Mouse (Mus musculus) lung, embryonic 15.5 days (tissue): ENCODE results near the gene Mrps6. TPM values are rescaled to one million over a fixed set of nuclear protein-coding genes. Genes with fewer than 3 reads are reported as not detected.

Experiments
- ATAC-seq: fragments of 200-750 bp; cut with Nextera tagmentation; 2 replicates; pipeline ENCODE4 v1.8.0; 2017; ENCODE audit warnings: moderate number of reproducible peaks, borderline replicate concordance; ENCODE audit not compliant: low FRiP score, low TSS enrichment; ENCODE audit errors: extremely low read depth
- H3K27ac ChIP-seq: fragments of 300-500 bp; sonication (generic); 2 replicates; pipeline ENCODE4 v1.5.1; 2015; ENCODE audit warnings: moderate library complexity, mild to moderate bottlenecking, inconsistent platforms
- H3K27me3 ChIP-seq: fragments of 300-500 bp; sonication (generic); 2 replicates; pipeline ENCODE4 v1.6.1; 2015; ENCODE audit warnings: inconsistent platforms
- H3K36me3 ChIP-seq: fragments of 300-500 bp; sonication (generic); 2 replicates; pipeline ENCODE4 v1.6.1; 2015; ENCODE audit warnings: inconsistent platforms
- H3K4me1 ChIP-seq: fragments of 300-500 bp; sonication (generic); 2 replicates; pipeline ENCODE4 v1.6.1; 2015; ENCODE audit warnings: inconsistent platforms
- H3K4me2 ChIP-seq: fragments of 300-500 bp; sonication (generic); 2 replicates; pipeline ENCODE4 v1.6.1; 2015; ENCODE audit warnings: inconsistent platforms, mild to moderate bottlenecking, moderate library complexity
- H3K4me3 ChIP-seq: fragments of 300-500 bp; sonication (generic); 2 replicates; pipeline ENCODE4 v1.5.1; 2015; ENCODE audit warnings: mild to moderate bottlenecking, inconsistent platforms
- H3K9ac ChIP-seq: fragments of 300-500 bp; sonication (generic); 2 replicates; pipeline ENCODE4 v1.6.1; 2015; ENCODE audit warnings: inconsistent platforms
- H3K9me3 ChIP-seq: fragments of 300-500 bp; sonication (generic); 2 replicates; pipeline ENCODE4 v1.6.1; 2016; ENCODE audit warnings: inconsistent platforms
- WGBS: fragments of 180-500 bp; shearing (Covaris S2); methylation state at CpG from one replicate; pipeline ENCODE4 v1.1.7; 2015; 5-methylcytosine and 5-hydroxymethylcytosine counted together
- polyA plus RNA-seq: library from polyadenylated mRNA; unstranded; fragments of >200 nt; fragmentation: Nextera tagmentation; extraction: Ambion mirVana; gene quantifications from 2 replicates; pipeline ENCODE4 v1.2.1, GENCODE M21; 2015

Mrps6 gene
- polyA plus RNA-seq, 1 experiment from 2014 or later, result 69.2 TPM

DNA sequence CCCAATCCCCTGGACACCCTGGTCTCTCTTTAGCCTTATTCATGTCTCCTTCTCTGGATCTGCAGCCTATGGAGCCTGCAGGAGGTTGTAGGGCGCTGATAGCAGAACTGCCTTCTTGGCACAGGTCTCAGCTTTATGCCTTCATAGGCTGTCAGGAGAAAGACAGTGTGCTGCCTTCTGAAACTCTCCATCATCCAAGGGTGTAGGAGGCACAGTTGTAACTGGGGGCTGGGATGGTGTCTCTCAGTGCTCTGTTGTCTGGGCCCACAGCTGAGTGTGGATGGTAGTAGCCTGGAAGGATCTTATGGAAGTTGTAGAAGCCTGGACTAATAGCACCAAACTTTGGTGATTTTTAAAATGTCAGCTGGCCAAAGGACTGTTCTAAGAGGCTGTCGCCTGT is 46.9 kb downstream of the Mrps6 start:
- WGBS, result 90% methylated on average over 2 of the region's 2 CpGs
- Histone ChIP-seq H3K4me3 (no peak overlapping the region), H3K4me1 (peaks cover 3% of the 10 kb centered on the region; the same call in 1 of the 2 replicates), H3K27me3 (no peaks in the 10 kb centered on the region), H3K4me2 (no peak overlapping the region), H3K9me3 (no peaks in the 10 kb centered on the region), H3K27ac (no peak overlapping the region), H3K9ac (no peak overlapping the region), H3K36me3 (0 out of 2 replicates have a peak, but pooled peaks cover 3% of the 10 kb centered on the region)
- ATAC-seq, result no peak

- ATAC-seq, result no peak
- Histone ChIP-seq H3K4me3 (no peak overlapping the region), H3K4me1 (peaks cover 3% of the 10 kb centered on the region; the same call in 1 of the 2 replicates), H3K27me3 (no peaks in the 10 kb centered on the region), H3K4me2 (no peak overlapping the region), H3K9ac (no peak overlapping the region), H3K9me3 (no peaks in the 10 kb centered on the region), H3K27ac (no peak overlapping the region), H3K36me3 (0 out of 2 replicates have a peak, but pooled peaks cover 3% of the 10 kb centered on the region)
- WGBS, result 74% methylated on average over 3 of the region's 3 CpGs
These were observed 47.6 kb downstream of the Mrps6 start for GRCm38 (mm10) chr16:92105631-92106030.

DNA sequence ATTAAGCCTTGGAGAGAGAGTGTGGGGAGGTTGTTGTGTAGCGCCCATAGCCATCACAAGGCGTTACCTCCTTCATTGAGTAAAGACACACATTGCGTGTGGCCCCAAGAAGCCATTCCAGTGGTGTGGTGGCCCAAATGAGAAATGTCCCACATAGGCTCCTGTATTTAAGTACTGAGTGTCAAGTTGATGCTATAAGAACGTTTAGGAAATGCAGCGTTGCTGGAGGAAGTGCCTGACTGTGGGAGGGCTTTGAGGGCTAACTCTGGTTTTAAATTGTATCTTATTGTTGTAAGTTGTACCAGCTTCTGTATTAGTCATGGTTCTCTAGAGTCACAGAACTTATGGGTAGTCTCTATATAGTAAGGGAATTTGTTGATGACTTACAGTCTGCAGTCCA is 49.3 kb downstream of the Mrps6 start:
- 0 out of 2 replicates have a peak, but pooled peaks cover 3% of the 10 kb centered on the region for H3K36me3 ChIP-seq
- 89% methylated on average over 5 of the region's 5 CpGs for WGBS
- H3K4me2 ChIP-seq, result no peak overlapping the region

DNA sequence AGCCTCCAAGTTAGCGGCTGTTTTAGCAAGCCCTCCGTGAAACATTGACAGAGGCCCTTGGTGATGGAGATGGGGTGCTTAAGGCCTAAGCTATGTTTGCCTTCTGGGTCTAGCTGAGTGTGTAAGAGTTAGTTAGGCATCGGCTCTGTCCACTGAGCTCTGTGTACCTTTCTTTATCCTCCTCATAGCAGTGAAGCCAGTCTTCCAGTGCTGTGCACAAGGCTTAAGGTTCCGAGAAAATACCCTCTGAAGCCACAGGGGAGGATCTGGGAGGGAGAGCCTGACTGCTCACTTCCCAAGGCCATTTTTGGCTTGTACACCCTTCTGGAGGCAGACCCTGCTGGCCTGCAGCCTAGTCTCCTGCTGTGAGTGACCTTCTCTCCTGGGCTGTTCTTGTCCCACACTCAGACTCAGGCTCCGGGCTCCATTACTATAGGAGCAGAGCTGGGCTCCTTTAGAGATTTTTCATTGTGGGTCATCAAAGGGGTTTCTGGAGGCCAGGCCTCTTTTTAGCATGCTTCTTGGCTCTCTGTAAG is 56.7 kb downstream of the Mrps6 start:
- Histone ChIP-seq H3K4me3 (no peak overlapping the region), H3K9ac (no peak overlapping the region), H3K36me3 (peaks cover 2% of the 10 kb centered on the region; the same call in 1 of the 2 replicates), H3K4me1 (no peaks in the 10 kb centered on the region), H3K27me3 (no peaks in the 10 kb centered on the region), H3K27ac (no peak overlapping the region), H3K4me2 (no peak overlapping the region), H3K9me3 (no peaks in the 10 kb centered on the region)
- 59% methylated on average over 5 of the region's 5 CpGs for WGBS
- ATAC-seq, result no peak

More for the DNA sequence above, 49.3 kb downstream of the Mrps6 start:
- Histone ChIP-seq H3K4me1 (peaks cover 3% of the 10 kb centered on the region; the same call in 1 of the 2 replicates), H3K9ac (no peak overlapping the region), H3K4me3 (no peak overlapping the region), H3K9me3 (no peaks in the 10 kb centered on the region), H3K27ac (no peak overlapping the region), H3K27me3 (no peaks in the 10 kb centered on the region)
- ATAC-seq, result no peak

GRCm38 (mm10) chr16:92115611-92116421 is 57.7 kb downstream of the Mrps6 start:
- Histone ChIP-seq H3K36me3 (peaks cover 2% of the 10 kb centered on the region; the same call in 1 of the 2 replicates), H3K4me2 (no peak overlapping the region), H3K27me3 (no peaks in the 10 kb centered on the region), H3K9ac (no peak overlapping the region), H3K27ac (no peak overlapping the region), H3K4me1 (no peaks in the 10 kb centered on the region), H3K9me3 (no peaks in the 10 kb centered on the region), H3K4me3 (no peak overlapping the region)
- WGBS, result 34% methylated on average over 19 of the region's 20 CpGs
- ATAC-seq, result no peak

- H3K4me2 ChIP-seq, result no peak overlapping the region
- 74% methylated on average over 9 of the region's 9 CpGs for WGBS
These were observed 59.5 kb downstream of the Mrps6 start for GRCm38 (mm10) chr16:92117337-92118209.

GRCm38 (mm10) chr16:92119013-92119515 is 61.0 kb downstream of the Mrps6 start:
- Histone ChIP-seq H3K4me1 (no peaks in the 10 kb centered on the region), H3K4me2 (no peak overlapping the region), H3K36me3 (no peaks in the 10 kb centered on the region), H3K4me3 (no peak overlapping the region), H3K27ac (no peak overlapping the region), H3K27me3 (no peaks in the 10 kb centered on the region), H3K9me3 (no peaks in the 10 kb centered on the region), H3K9ac (no peak overlapping the region)
- WGBS, result 60% methylated on average over 13 of the region's 13 CpGs
- ATAC-seq, result no peak

More at GRCm38 (mm10) chr16:92117337-92118209, 59.5 kb downstream of the Mrps6 start:
- Histone ChIP-seq H3K36me3 (peaks cover 2% of the 10 kb centered on the region; the same call in 1 of the 2 replicates), H3K27ac (no peak overlapping the region), H3K4me3 (no peak overlapping the region), H3K27me3 (no peaks in the 10 kb centered on the region), H3K9ac (no peak overlapping the region), H3K9me3 (no peaks in the 10 kb centered on the region), H3K4me1 (no peaks in the 10 kb centered on the region)
- ATAC-seq, result no peak

- 76% methylated on average over 17 of the region's 17 CpGs for WGBS
- H3K36me3 ChIP-seq, result no peaks in the 10 kb centered on the region
- ATAC-seq, result no peak
- no peaks in the 10 kb centered on the region for H3K27me3 ChIP-seq
- H3K4me2 ChIP-seq, result no peak overlapping the region
- no peaks in the 10 kb centered on the region for H3K9me3 ChIP-seq
- H3K4me3 ChIP-seq, result no peak overlapping the region
- H3K27ac ChIP-seq, result no peak overlapping the region
- H3K9ac ChIP-seq, result no peak overlapping the region
- no peaks in the 10 kb centered on the region for H3K4me1 ChIP-seq
These were observed 62.9 kb downstream of the Mrps6 start for GRCm38 (mm10) chr16:92120899-92121531.

- no peaks in the 10 kb centered on the region for H3K36me3 ChIP-seq
- no peaks in the 10 kb centered on the region for H3K4me1 ChIP-seq
- no peaks in the 10 kb centered on the region for H3K27me3 ChIP-seq
- no peak overlapping the region for H3K9ac ChIP-seq
- no peaks in the 10 kb centered on the region for H3K9me3 ChIP-seq
- 52% methylated on average over 4 of the region's 4 CpGs for WGBS
- no peak for ATAC-seq
- no peak overlapping the region for H3K4me2 ChIP-seq
- H3K27ac ChIP-seq, result no peak overlapping the region
- H3K4me3 ChIP-seq, result no peak overlapping the region
These were observed 69.2 kb downstream of the Mrps6 start for GRCm38 (mm10) chr16:92127226-92127625.

DNA sequence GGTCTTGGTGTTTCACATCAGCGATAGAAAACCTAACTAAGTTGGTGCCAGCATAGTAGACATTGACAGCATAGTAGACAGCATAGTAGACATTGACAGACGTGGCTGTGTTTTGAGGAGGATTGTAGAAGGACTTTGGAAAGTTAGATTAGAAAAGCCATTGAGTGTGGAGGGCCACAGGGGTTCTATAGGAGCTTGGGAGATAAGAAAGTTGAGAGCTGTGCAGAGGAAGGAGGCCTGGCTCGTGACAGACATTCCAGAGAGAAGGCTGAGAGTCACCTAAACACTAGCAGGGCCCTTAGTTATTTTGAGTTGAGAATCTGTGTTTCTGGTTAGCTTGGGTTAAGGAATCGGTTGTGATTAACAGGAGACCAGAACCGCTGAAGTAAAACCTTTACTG is 69.6 kb downstream of the Mrps6 start:
- Histone ChIP-seq H3K9ac (no peak overlapping the region), H3K9me3 (no peaks in the 10 kb centered on the region), H3K4me2 (no peak overlapping the region), H3K27ac (no peak overlapping the region), H3K4me1 (no peaks in the 10 kb centered on the region), H3K36me3 (no peaks in the 10 kb centered on the region), H3K4me3 (no peak overlapping the region), H3K27me3 (no peaks in the 10 kb centered on the region)
- 68% methylated on average over 5 of the region's 5 CpGs for WGBS
- ATAC-seq, result no peak

DNA sequence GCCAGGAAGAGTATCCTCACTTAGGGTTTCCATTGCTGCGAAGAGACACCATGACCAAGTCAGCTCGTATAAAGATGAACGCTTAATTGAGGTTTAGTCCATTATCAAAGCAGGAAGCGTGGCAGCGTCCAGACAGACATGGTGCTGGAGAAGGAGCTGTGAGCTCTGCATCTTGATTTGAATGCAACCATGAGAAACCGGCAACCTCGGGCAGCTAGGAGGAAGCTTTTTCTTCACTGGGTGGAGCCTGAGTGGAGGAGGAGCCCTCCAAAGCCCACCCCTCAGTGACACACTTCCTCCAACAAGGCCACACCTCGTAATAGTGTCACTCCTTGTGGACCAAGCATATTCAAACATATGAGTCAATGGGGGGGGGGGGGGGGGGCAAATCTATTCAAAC is 71.8 kb downstream of the Mrps6 start:
- Histone ChIP-seq H3K4me3 (no peak overlapping the region), H3K27me3 (no peaks in the 10 kb centered on the region), H3K36me3 (no peaks in the 10 kb centered on the region), H3K4me1 (no peaks in the 10 kb centered on the region), H3K9me3 (no peaks in the 10 kb centered on the region), H3K9ac (no peak overlapping the region), H3K4me2 (no peak overlapping the region), H3K27ac (no peak overlapping the region)
- ATAC-seq, result no peak
- WGBS, result 88% methylated on average over 8 of the region's 8 CpGs
